Mouse (Mus musculus): Measurements from ENCODE around the gene Ankrd11. TPM values are rescaled to one million over a fixed set of nuclear protein-coding genes. Genes with fewer than 3 reads are reported as not detected.

The Ankrd11 gene
- polyA plus RNA-seq, 1 experiment from 2014 or later: 33.6 TPM

GRCm38 (mm10) chr8:122883671-122884070 is 158.4 kb downstream of the Ankrd11 start:
- H3K9ac ChIP-seq (replicated peaks; ENCODE audit: low read depth, low read length): no peak overlapping the region
- 85% methylated on average over 10 of the region's 10 CpGs for WGBS
- H3K4me2 ChIP-seq (ENCODE audit: low read length): no peak overlapping the region
- H3K9me3 ChIP-seq (ENCODE audit: control insufficient read depth, low read length): no peaks in the 10 kb centered on the region
- no peak overlapping the region for H3K27ac ChIP-seq (ENCODE audit: low read length)
- H3K27me3 ChIP-seq (replicated peaks; ENCODE audit: control insufficient read depth, insufficient read depth, low read length): no peaks in the 10 kb centered on the region
- H3K4me3 ChIP-seq (replicated peaks; ENCODE audit: low read length): no peak overlapping the region
- peaks cover 34% of the 10 kb centered on the region for H3K36me3 ChIP-seq (ENCODE audit: control insufficient read depth, insufficient read depth)
- ATAC-seq: no peak
- no peaks in the 10 kb centered on the region for H3K4me1 ChIP-seq (replicated peaks; ENCODE audit: control insufficient read depth, insufficient read depth, low read length)

DNA sequence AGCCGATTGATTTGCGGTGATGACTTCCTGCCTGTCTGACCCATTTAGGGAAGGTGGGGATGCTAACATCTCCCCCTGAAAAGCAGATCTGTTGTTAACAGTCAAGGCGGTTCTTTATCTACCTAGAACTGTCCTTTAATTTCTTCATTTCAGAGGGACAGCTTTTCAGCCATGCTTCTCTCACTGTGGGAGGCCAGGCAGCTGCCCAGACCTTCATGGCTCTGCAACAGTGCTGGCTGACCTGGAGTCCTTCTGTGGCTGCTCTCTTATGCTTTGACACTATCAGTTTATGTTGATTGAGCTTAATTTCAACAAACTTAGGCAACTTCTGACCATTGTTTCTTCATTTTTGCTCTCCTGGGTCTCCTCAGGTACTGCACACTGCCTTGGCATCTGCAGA is 161.8 kb downstream of the Ankrd11 start:
- WGBS: 66% methylated on average over 3 of the region's 3 CpGs
- H3K27ac ChIP-seq (ENCODE audit: low read length): no peak overlapping the region
- no peak overlapping the region for H3K4me2 ChIP-seq (ENCODE audit: low read length)
- peaks cover 17% of the 10 kb centered on the region for H3K36me3 ChIP-seq (ENCODE audit: control insufficient read depth, insufficient read depth)
- H3K9me3 ChIP-seq (ENCODE audit: control insufficient read depth, low read length): no peaks in the 10 kb centered on the region
- no peaks in the 10 kb centered on the region for H3K4me1 ChIP-seq (replicated peaks; ENCODE audit: control insufficient read depth, insufficient read depth, low read length)
- H3K4me3 ChIP-seq (replicated peaks; ENCODE audit: low read length): no peak overlapping the region
- H3K27me3 ChIP-seq (replicated peaks; ENCODE audit: control insufficient read depth, insufficient read depth, low read length): no peaks in the 10 kb centered on the region
- H3K9ac ChIP-seq (replicated peaks; ENCODE audit: low read depth, low read length): no peak overlapping the region
- ATAC-seq: no peak

- ATAC-seq: no peak
- no peaks in the 10 kb centered on the region for H3K9me3 ChIP-seq (ENCODE audit: control insufficient read depth, low read length)
- no peak overlapping the region for H3K9ac ChIP-seq (replicated peaks; ENCODE audit: low read depth, low read length)
- no peaks in the 10 kb centered on the region for H3K27me3 ChIP-seq (replicated peaks; ENCODE audit: control insufficient read depth, insufficient read depth, low read length)
- no peak overlapping the region for H3K27ac ChIP-seq (ENCODE audit: low read length)
- peaks cover 4% of the 10 kb centered on the region for H3K36me3 ChIP-seq (ENCODE audit: control insufficient read depth, insufficient read depth)
- H3K4me3 ChIP-seq (replicated peaks; ENCODE audit: low read length): no peak overlapping the region
- no peaks in the 10 kb centered on the region for H3K4me1 ChIP-seq (replicated peaks; ENCODE audit: control insufficient read depth, insufficient read depth, low read length)
- H3K4me2 ChIP-seq (ENCODE audit: low read length): no peak overlapping the region
- WGBS: 93% methylated on average over 3 of the region's 3 CpGs
Measured at GRCm38 (mm10) chr8:122878231-122878630, 163.8 kb downstream of the Ankrd11 start.

GRCm38 (mm10) chr8:122875186-122875585 is 166.9 kb downstream of the Ankrd11 start:
- Histone ChIP-seq H3K27ac (ENCODE audit: low read length) (no peak overlapping the region), H3K4me1 (replicated peaks; ENCODE audit: control insufficient read depth, insufficient read depth, low read length) (no peaks in the 10 kb centered on the region), H3K9me3 (ENCODE audit: control insufficient read depth, low read length) (no peaks in the 10 kb centered on the region), H3K9ac (replicated peaks; ENCODE audit: low read depth, low read length) (no peak overlapping the region), H3K27me3 (replicated peaks; ENCODE audit: control insufficient read depth, insufficient read depth, low read length) (no peaks in the 10 kb centered on the region), H3K36me3 (ENCODE audit: control insufficient read depth, insufficient read depth) (no peaks in the 10 kb centered on the region), H3K4me2 (ENCODE audit: low read length) (no peak overlapping the region), H3K4me3 (replicated peaks; ENCODE audit: low read length) (no peak overlapping the region)
- 75% methylated on average over 5 of the region's 5 CpGs for WGBS
- ATAC-seq: no peak

- Histone ChIP-seq H3K4me2 (ENCODE audit: low read length) (no peak overlapping the region), H3K27me3 (replicated peaks; ENCODE audit: control insufficient read depth, insufficient read depth, low read length) (no peaks in the 10 kb centered on the region), H3K9ac (replicated peaks; ENCODE audit: low read depth, low read length) (no peak overlapping the region), H3K4me1 (replicated peaks; ENCODE audit: control insufficient read depth, insufficient read depth, low read length) (no peaks in the 10 kb centered on the region), H3K36me3 (ENCODE audit: control insufficient read depth, insufficient read depth) (no peaks in the 10 kb centered on the region), H3K9me3 (ENCODE audit: control insufficient read depth, low read length) (no peaks in the 10 kb centered on the region), H3K4me3 (replicated peaks; ENCODE audit: low read length) (no peak overlapping the region), H3K27ac (ENCODE audit: low read length) (no peak overlapping the region)
- 43% methylated on average over 6 of the region's 6 CpGs for WGBS
- no peak for ATAC-seq
Measured at GRCm38 (mm10) chr8:122873171-122873570, 168.9 kb downstream of the Ankrd11 start.

DNA sequence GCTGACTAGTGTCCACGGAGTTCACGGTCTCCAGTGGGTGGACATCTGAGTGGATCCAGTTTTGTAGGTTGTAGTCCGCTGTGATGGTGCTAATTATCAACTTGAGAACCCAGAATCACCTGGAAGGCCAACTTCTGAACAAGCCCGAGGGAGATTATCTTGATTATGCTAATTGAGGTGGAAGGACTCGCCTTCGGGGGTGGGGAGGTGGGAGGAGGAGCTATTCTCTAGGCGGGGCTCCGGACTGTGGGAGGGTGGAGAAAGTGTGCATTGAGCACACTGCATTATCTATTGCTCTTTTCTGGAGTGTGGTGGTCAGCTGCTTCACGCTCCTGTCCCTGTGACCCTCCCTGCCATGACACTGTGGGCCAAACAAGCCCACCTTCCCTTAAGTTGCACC is 170.4 kb downstream of the Ankrd11 start:
- H3K4me1 ChIP-seq (replicated peaks; ENCODE audit: control insufficient read depth, insufficient read depth, low read length): no peaks in the 10 kb centered on the region
- WGBS: 59% methylated on average over 9 of the region's 9 CpGs
- no peak overlapping the region for H3K27ac ChIP-seq (ENCODE audit: low read length)
- no peaks in the 10 kb centered on the region for H3K36me3 ChIP-seq (ENCODE audit: control insufficient read depth, insufficient read depth)
- no peak for ATAC-seq
- H3K9ac ChIP-seq (replicated peaks; ENCODE audit: low read depth, low read length): no peak overlapping the region
- H3K9me3 ChIP-seq (ENCODE audit: control insufficient read depth, low read length): no peaks in the 10 kb centered on the region
- H3K4me2 ChIP-seq (ENCODE audit: low read length): no peak overlapping the region
- H3K27me3 ChIP-seq (replicated peaks; ENCODE audit: control insufficient read depth, insufficient read depth, low read length): no peaks in the 10 kb centered on the region
- H3K4me3 ChIP-seq (replicated peaks; ENCODE audit: low read length): no peak overlapping the region

- no peaks in the 10 kb centered on the region for H3K36me3 ChIP-seq (ENCODE audit: control insufficient read depth, insufficient read depth)
- 16% methylated on average over 31 of the region's 31 CpGs for WGBS
- no peak for ATAC-seq
- H3K27ac ChIP-seq (ENCODE audit: low read length): no peak overlapping the region
- H3K4me1 ChIP-seq (replicated peaks; ENCODE audit: control insufficient read depth, insufficient read depth, low read length): no peaks in the 10 kb centered on the region
- no peak overlapping the region for H3K9ac ChIP-seq (replicated peaks; ENCODE audit: low read depth, low read length)
- H3K4me2 ChIP-seq (ENCODE audit: low read length): no peak overlapping the region
- peaks cover 2% of the 10 kb centered on the region for H3K9me3 ChIP-seq (ENCODE audit: control insufficient read depth, low read length)
- H3K4me3 ChIP-seq (replicated peaks; ENCODE audit: low read length): no peak overlapping the region
- H3K27me3 ChIP-seq (replicated peaks; ENCODE audit: control insufficient read depth, insufficient read depth, low read length): no peaks in the 10 kb centered on the region
Measured at GRCm38 (mm10) chr8:122870377-122870863, 171.7 kb downstream of the Ankrd11 start.

GRCm38 (mm10) chr8:122867982-122868381 is 174.1 kb downstream of the Ankrd11 start:
- H3K9ac ChIP-seq (replicated peaks; ENCODE audit: low read depth, low read length): no peak overlapping the region
- WGBS: 87% methylated on average over 6 of the region's 6 CpGs
- no peaks in the 10 kb centered on the region for H3K4me1 ChIP-seq (replicated peaks; ENCODE audit: control insufficient read depth, insufficient read depth, low read length)
- no peak overlapping the region for H3K27ac ChIP-seq (ENCODE audit: low read length)
- no peak for ATAC-seq
- H3K4me3 ChIP-seq (replicated peaks; ENCODE audit: low read length): no peak overlapping the region
- H3K9me3 ChIP-seq (ENCODE audit: control insufficient read depth, low read length): peaks cover 10% of the 10 kb centered on the region
- H3K36me3 ChIP-seq (ENCODE audit: control insufficient read depth, insufficient read depth): no peaks in the 10 kb centered on the region
- no peaks in the 10 kb centered on the region for H3K27me3 ChIP-seq (replicated peaks; ENCODE audit: control insufficient read depth, insufficient read depth, low read length)
- no peak overlapping the region for H3K4me2 ChIP-seq (ENCODE audit: low read length)

DNA sequence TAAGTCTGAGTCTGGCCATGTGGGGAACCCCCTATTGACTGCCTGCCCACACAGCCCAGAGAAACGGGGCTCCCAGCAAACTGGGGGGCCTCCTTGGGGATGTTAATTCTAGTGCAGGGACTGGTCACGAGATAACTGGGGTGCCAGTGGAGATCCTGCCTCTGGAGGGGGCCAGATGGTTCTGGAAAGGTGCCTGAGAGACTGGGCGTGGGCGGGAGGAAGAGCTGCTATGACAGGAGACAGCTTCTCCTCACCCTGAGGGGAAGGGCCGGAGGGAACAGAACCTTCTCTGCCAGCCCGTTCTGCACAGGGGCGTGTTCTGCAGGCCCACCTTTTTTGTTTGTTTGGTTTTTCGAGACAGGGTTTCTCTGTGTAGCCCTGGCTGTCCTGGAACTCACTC is 175.8 kb downstream of the Ankrd11 start:
- peaks cover 10% of the 10 kb centered on the region for H3K9me3 ChIP-seq (ENCODE audit: control insufficient read depth, low read length)
- 80% methylated on average over 8 of the region's 8 CpGs for WGBS
- H3K4me1 ChIP-seq (replicated peaks; ENCODE audit: control insufficient read depth, insufficient read depth, low read length): no peaks in the 10 kb centered on the region
- H3K27me3 ChIP-seq (replicated peaks; ENCODE audit: control insufficient read depth, insufficient read depth, low read length): no peaks in the 10 kb centered on the region
- no peak overlapping the region for H3K4me3 ChIP-seq (replicated peaks; ENCODE audit: low read length)
- H3K36me3 ChIP-seq (ENCODE audit: control insufficient read depth, insufficient read depth): no peaks in the 10 kb centered on the region
- no peak overlapping the region for H3K27ac ChIP-seq (ENCODE audit: low read length)
- no peak overlapping the region for H3K9ac ChIP-seq (replicated peaks; ENCODE audit: low read depth, low read length)
- no peak for ATAC-seq
- no peak overlapping the region for H3K4me2 ChIP-seq (ENCODE audit: low read length)

GRCm38 (mm10) chr8:122865441-122865840 is 176.6 kb downstream of the Ankrd11 start:
- Histone ChIP-seq H3K4me1 (replicated peaks; ENCODE audit: control insufficient read depth, insufficient read depth, low read length) (no peaks in the 10 kb centered on the region), H3K36me3 (ENCODE audit: control insufficient read depth, insufficient read depth) (no peaks in the 10 kb centered on the region), H3K27me3 (replicated peaks; ENCODE audit: control insufficient read depth, insufficient read depth, low read length) (no peaks in the 10 kb centered on the region), H3K9ac (replicated peaks; ENCODE audit: low read depth, low read length) (no peak overlapping the region), H3K9me3 (ENCODE audit: control insufficient read depth, low read length) (peaks cover 10% of the 10 kb centered on the region), H3K4me3 (replicated peaks; ENCODE audit: low read length) (peak overlapping the region; percentile 33), H3K4me2 (ENCODE audit: low read length) (peak overlapping the region; percentile 32), H3K27ac (ENCODE audit: low read length) (no peak overlapping the region)
- 65% methylated on average over 10 of the region's 10 CpGs for WGBS
- ATAC-seq: no peak
